Mouse (Mus musculus) kidney, embryonic 14.5 days (tissue): ENCODE results near the gene Klk10. TPM values are rescaled to one million over a fixed set of nuclear protein-coding genes. Genes with fewer than 3 reads are reported as not detected.

ENCODE experiments used
- ATAC-seq: fragments of 200-750 bp; cut with Nextera tagmentation; 2 replicates; pipeline ENCODE4 v1.8.0; 2017; ENCODE audit warnings: moderate number of reproducible peaks, mild to moderate bottlenecking, moderate TSS enrichment, moderate library complexity; ENCODE audit not compliant: low FRiP score, low TSS enrichment
- H3K27ac ChIP-seq: fragments of 300-500 bp; sonication (generic); 2 replicates; pipeline ENCODE4 v1.5.1; 2014; ENCODE audit warnings: low read depth, mild to moderate bottlenecking, low read length, moderate library complexity, mixed read lengths
- H3K27me3 ChIP-seq: fragments of 300-500 bp; sonication (generic); 2 replicates; pipeline ENCODE4 v1.6.1; 2014; ENCODE audit warnings: mild to moderate bottlenecking, low read length; ENCODE audit not compliant: control insufficient read depth, insufficient read depth
- H3K36me3 ChIP-seq: fragments of 300-500 bp; sonication (generic); 2 replicates; pipeline ENCODE4 v1.6.1; 2014; ENCODE audit warnings: low read length, mixed read lengths; ENCODE audit not compliant: control insufficient read depth, insufficient read depth
- H3K4me1 ChIP-seq: fragments of 300-500 bp; sonication (generic); 2 replicates; pipeline ENCODE4 v1.6.1; 2014; ENCODE audit warnings: low read length, mixed read lengths; ENCODE audit not compliant: control insufficient read depth, insufficient read depth
- H3K4me2 ChIP-seq: fragments of 300-500 bp; sonication (generic); replicated peaks from 2 replicates; pipeline ENCODE4 v1.6.1; 2014; ENCODE audit warnings: low read depth, mild to moderate bottlenecking, low read length
- H3K4me3 ChIP-seq: fragments of 300-500 bp; sonication (generic); 2 replicates; pipeline ENCODE4 v1.5.1; 2014; ENCODE audit warnings: mild to moderate bottlenecking, low read length
- H3K9ac ChIP-seq: fragments of 300-500 bp; sonication (generic); 2 replicates; pipeline ENCODE4 v1.6.1; 2014; ENCODE audit warnings: low read depth, mild to moderate bottlenecking, low read length, moderate library complexity
- H3K9me3 ChIP-seq: fragments of 300-500 bp; sonication (generic); 2 replicates; pipeline ENCODE4 v1.6.1; 2016; ENCODE audit warnings: low read length; ENCODE audit not compliant: control insufficient read depth
- WGBS: fragments of 180-500 bp; shearing (Covaris S2); extraction: QIAGEN DNeasy Blood & Tissue Kit; methylation state at CpG from one replicate; pipeline ENCODE4 v1.1.7; 2014; 5-methylcytosine and 5-hydroxymethylcytosine counted together
- polyA plus RNA-seq: library from polyadenylated mRNA; unstranded; fragments of >200 nt; fragmentation: Nextera tagmentation; extraction: Ambion mirVana; gene quantifications from 2 replicates; pipeline ENCODE4 v1.2.1, GENCODE M21; 2014

Gene Klk10
- polyA plus RNA-seq, 1 experiment from 2014 or later, result 1.3 TPM

DNA sequence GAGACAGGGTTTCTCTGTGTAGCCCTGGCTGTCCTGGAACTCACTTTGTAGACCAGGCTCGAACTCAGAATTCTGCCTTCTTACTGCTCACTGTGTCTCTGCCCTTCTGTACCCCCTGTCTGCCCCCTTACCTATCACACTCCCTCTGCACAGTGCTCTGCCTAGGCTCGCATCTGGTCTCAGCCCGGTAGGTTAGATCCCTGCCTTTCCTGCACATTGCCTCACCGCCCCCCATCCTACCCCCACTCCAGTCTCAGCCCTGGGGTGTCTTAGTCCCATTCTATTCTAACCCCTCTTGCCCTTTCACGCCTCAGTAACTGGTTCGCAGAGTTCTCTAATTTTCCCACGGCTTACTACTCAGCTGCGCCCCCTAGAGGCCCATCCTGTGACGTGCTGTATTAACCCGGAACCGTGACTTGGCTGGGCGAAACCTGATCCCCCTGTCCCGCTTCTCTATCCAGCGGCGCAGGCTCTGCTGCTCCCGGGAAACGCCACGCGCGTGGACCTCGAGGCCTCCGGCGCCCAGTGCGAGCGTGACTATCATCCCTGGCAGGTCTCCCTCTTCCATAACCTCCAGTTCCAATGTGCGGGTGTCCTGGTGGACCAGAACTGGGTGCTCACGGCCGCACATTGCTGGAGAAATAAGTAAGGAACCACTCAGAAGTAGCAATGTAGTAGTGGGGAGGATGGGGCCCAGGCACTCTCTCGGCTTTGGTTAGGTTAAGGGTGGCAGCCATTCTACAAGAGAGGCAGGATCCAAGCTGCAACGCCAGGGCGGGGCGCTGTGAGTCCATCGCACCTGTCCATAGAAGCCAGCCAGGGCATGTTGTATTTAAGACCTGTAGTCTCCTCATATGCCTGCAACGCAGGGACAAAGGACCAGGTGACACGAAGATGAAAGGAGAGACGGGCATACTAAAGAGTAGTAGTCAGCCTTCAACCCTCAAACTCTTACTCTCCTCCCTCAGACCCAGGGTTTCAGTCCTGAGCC is 1.7 kb downstream of the Klk10 start:
- H3K4me1 ChIP-seq, result 0 out of 2 replicates have a peak, but pooled peaks cover 4% of the 10 kb centered on the region
- no peak overlapping the region for H3K27ac ChIP-seq
- 7% methylated on average over 36 of the region's 36 CpGs for WGBS
- peak; percentile 81 for ATAC-seq
- no peaks in the 10 kb centered on the region for H3K36me3 ChIP-seq
- H3K27me3 ChIP-seq, result 0 out of 2 replicates have a peak, but pooled peaks cover 6% of the 10 kb centered on the region
- peak overlapping the region; percentile 25; the same call in 1 of the 2 replicates for H3K4me3 ChIP-seq
- peak overlapping the region; percentile 13; the same call in 1 of the 2 replicates for H3K9ac ChIP-seq
- peak overlapping the region; percentile 52 for H3K4me2 ChIP-seq
- no peaks in the 10 kb centered on the region for H3K9me3 ChIP-seq

DNA sequence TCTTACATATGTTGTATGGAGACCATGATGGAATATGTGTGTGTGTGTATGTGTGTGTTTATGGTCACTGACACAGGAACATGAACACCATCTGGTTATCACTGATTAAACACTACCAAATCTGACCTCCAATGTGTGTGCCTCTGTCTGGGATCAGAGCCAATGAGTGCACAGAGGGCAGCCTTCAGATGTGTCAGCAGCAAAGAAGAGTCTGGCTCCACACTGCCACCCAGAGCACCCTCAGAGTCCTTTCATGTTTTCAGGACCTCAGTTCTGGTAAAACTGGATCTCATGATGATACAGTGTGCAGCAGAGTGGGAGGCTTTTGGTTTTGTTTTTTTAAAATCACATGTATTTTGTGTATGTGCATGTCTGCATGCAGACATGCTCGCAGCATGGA is 4.5 kb downstream of the Klk10 start:
- ATAC-seq, result no peak
- no peak overlapping the region for H3K4me3 ChIP-seq
- no peak overlapping the region for H3K9ac ChIP-seq
- 0 out of 2 replicates have a peak, but pooled peaks cover 4% of the 10 kb centered on the region for H3K4me1 ChIP-seq
- no peak overlapping the region for H3K4me2 ChIP-seq
- no peaks in the 10 kb centered on the region for H3K9me3 ChIP-seq
- H3K27ac ChIP-seq, result no peak overlapping the region
- WGBS, result 85% methylated on average over 1 of the region's 1 CpGs
- H3K27me3 ChIP-seq, result 0 out of 2 replicates have a peak, but pooled peaks cover 6% of the 10 kb centered on the region
- no peaks in the 10 kb centered on the region for H3K36me3 ChIP-seq

DNA sequence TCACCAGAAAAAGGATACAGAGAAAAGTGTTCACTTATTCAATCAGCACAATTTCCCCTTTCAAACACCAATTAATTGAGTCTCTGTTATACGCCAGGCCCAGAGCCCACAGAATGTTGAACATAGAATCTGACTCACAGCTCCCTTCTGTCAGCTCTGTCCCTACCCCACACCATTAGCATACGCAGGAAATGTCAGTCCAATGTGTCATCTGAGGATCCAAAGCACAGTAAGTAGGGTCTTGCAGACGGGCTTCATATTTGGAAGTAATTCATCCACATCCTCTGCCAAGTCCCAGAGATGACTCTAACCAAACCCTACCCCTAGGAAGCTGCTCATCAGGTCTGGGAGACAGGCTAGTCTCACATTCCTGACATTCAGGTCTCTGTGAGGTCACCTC is 7.3 kb downstream of the Klk10 start:
- 72% methylated on average over 3 of the region's 3 CpGs for WGBS
- H3K27me3 ChIP-seq, result 0 out of 2 replicates have a peak, but pooled peaks cover 3% of the 10 kb centered on the region
- H3K4me1 ChIP-seq, result no peaks in the 10 kb centered on the region
- no peak overlapping the region for H3K9ac ChIP-seq
- no peak overlapping the region for H3K27ac ChIP-seq
- H3K36me3 ChIP-seq, result no peaks in the 10 kb centered on the region
- no peak overlapping the region for H3K4me3 ChIP-seq
- no peaks in the 10 kb centered on the region for H3K9me3 ChIP-seq
- no peak for ATAC-seq
- H3K4me2 ChIP-seq, result no peak overlapping the region

DNA sequence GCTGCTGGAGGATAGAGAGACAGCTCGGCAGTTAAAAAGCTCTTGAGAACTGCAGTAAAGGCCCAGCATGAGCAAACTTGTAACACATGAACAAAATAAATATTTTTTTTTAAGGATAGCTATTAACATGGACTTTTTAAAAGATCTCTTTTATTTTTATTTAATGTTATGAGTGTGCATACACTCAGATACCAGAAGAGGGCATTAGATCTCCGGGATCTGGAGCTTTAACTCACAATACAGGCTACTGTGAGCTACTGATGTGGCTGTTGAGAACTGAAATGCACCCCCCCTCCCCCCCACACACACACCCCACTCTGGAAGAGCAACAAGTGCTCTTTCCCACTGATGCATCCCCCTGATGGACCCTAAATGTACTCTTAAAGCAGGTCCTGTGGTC is 8.5 kb downstream of the Klk10 start:
- Histone ChIP-seq H3K4me3 (no peak overlapping the region), H3K4me1 (no peaks in the 10 kb centered on the region), H3K9me3 (no peaks in the 10 kb centered on the region), H3K36me3 (no peaks in the 10 kb centered on the region), H3K4me2 (no peak overlapping the region), H3K27ac (no peak overlapping the region), H3K27me3 (no peaks in the 10 kb centered on the region), H3K9ac (no peak overlapping the region)
- no peak for ATAC-seq
- 51% methylated on average over 2 of the region's 2 CpGs for WGBS

DNA sequence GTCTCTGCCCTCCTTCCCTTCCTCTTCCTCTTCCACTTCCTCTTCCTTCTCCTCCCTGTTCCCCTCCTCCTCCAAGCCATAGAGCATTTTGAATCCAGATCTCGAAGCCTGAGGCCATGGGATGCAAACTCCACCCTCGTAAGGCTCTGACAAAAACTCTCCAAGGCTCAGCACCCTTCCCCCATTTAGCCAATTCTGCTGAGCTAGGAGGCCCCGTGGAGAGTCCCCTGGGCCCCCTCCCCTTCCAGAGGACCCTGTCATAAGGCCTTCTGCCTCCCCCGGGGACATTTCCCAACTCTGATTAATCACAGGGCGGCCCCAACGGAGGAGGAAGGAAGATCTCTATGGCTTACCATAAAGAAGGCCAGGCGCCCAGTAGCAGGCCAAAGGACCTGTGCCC is 10.8 kb downstream of the Klk10 start, which contains the start of gene Klk9:
Gene Klk9 (plus strand): TSS at position 301 of the 400 bp plus-strand sequence.
- H3K27me3 ChIP-seq, result peaks cover 7% of the 10 kb centered on the region; the same call in 1 of the 2 replicates
- no peak for ATAC-seq
- no peak within 1 kb of the TSS for H3K4me2 ChIP-seq
- 75% methylated on average over 7 of the region's 7 CpGs for WGBS
- no peaks in the 10 kb centered on the region for H3K9me3 ChIP-seq
- no peak within 1 kb of the TSS for H3K4me3 ChIP-seq
- peaks cover 6% of the 10 kb centered on the region for H3K4me1 ChIP-seq
- no peak within 1 kb of the TSS for H3K27ac ChIP-seq
- no peak within 1 kb of the TSS for H3K9ac ChIP-seq
- no peaks in the 10 kb centered on the region for H3K36me3 ChIP-seq

DNA sequence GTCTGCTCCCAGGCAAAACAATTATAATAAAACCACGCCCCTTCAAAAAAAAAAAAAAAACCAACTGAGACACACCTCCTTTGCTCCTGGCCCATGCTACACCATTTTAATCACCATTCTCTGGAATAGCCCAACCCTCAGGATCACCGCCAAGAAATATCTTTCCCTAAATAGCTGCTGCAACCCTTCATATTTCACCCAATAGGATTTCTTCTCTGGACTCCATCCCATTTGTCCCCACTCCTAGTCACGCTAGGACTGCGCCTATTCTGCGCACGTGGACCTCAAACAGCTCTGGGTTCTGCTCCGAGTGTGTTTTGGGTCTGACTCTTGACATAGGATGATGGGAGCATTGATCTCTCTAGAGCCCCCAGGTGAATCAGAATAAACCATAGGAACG is 15.5 kb downstream of the Klk10 start:
- Histone ChIP-seq H3K9me3 (no peaks in the 10 kb centered on the region), H3K27me3 (peaks cover 7% of the 10 kb centered on the region; the same call in 1 of the 2 replicates), H3K36me3 (no peaks in the 10 kb centered on the region), H3K4me3 (peak overlapping the region; percentile 58), H3K9ac (peak overlapping the region; percentile 45; the same call in 1 of the 2 replicates), H3K27ac (no peak overlapping the region), H3K4me1 (peaks cover 10% of the 10 kb centered on the region), H3K4me2 (peak overlapping the region; percentile 68)
- 7% methylated on average over 8 of the region's 8 CpGs for WGBS
- ATAC-seq, result 0 out of 2 replicates have a peak, but pooled peaks have one; percentile 30

DNA sequence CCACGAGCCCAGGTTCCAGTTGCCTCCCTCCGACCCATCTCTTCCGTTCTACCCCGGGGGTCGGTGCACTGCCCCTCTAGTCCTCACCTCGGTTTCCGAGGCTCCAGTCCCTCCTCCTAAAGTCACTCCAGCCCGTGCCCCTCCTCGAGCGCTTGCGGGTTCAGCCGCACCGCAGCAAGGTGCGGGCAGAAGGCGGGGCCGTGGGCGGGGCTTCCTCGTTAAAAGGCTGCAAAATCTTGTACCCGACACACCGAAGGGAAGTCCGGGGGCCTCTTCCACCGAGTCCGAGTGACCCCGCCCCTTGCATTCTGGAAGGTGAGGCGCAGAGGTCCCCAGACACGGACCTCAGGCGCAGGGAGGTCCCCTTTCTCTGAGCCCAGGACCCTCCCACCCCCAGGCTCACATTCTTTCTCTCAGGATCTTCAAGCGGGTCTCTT is 16.5 kb downstream of the Klk10 start, which contains the start of gene Klk8:
Gene Klk8 (plus strand): TSS at position 245 of the 437 bp plus-strand sequence.
- ATAC-seq, result peak; percentile 63
- H3K36me3 ChIP-seq, result no peaks in the 10 kb centered on the region
- peak within 1 kb of the TSS; percentile 68 for H3K4me2 ChIP-seq
- H3K9me3 ChIP-seq, result no peaks in the 10 kb centered on the region
- H3K4me3 ChIP-seq, result peak within 1 kb of the TSS; percentile 58
- H3K27ac ChIP-seq, result no peak within 1 kb of the TSS
- peaks cover 10% of the 10 kb centered on the region for H3K4me1 ChIP-seq
- H3K9ac ChIP-seq, result peak within 1 kb of the TSS; percentile 45
- peaks cover 7% of the 10 kb centered on the region; the same call in 1 of the 2 replicates for H3K27me3 ChIP-seq
- under 1% methylated on average over 28 of the region's 28 CpGs for WGBS

DNA sequence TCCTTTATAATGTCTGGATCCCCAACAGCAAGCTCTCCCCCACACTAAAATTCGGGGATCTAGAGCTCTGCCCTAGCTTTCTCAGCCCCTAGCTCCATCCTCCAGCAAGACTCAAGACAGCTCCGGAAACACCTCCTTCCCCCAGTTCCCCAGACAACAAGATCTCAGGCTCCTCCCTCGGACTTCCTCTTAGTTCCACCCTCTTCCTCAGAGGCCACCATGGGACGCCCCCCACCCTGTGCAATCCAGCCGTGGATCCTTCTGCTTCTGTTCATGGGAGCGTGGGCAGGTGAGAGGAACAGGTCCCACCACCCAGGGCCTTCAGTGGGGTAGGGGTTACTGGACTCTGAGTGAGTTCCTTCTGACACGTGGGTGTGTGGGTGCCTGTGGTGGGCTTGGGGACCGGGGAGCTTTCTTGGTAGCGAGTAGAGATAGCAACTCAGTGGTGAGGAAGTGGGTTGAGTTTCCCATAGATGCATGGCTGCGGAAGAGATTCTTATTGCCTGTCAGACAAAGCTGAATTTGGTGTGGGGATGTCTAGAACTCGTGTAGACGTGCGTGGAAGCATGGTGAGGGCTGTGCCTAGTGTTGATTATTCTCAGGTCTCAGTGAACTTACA is 17.1 kb downstream of the Klk10 start:
- peak; percentile 45; the same call in 1 of the 2 replicates for ATAC-seq
- Histone ChIP-seq H3K9ac (peak overlapping the region; percentile 45; the same call in 1 of the 2 replicates), H3K27ac (no peak overlapping the region)

More for the DNA sequence above, 17.1 kb downstream of the Klk10 start:
- no peaks in the 10 kb centered on the region for H3K9me3 ChIP-seq
- 39% methylated on average over 13 of the region's 13 CpGs for WGBS
- peaks cover 10% of the 10 kb centered on the region for H3K4me1 ChIP-seq
- no peaks in the 10 kb centered on the region for H3K36me3 ChIP-seq
- peak overlapping the region; percentile 58 for H3K4me3 ChIP-seq
- H3K4me2 ChIP-seq, result peak overlapping the region; percentile 68
- peaks cover 7% of the 10 kb centered on the region; the same call in 1 of the 2 replicates for H3K27me3 ChIP-seq
